Mouse (Mus musculus) ES-E14 (cell line): ENCODE data around the gene Top1. TPM values are rescaled to one million over a fixed set of nuclear protein-coding genes. Genes with fewer than 3 reads are reported as not detected.

Experiments
- DNase-seq: peaks from one replicate; pipeline ENCODE4 v3.0.0-alpha.2; 2013; ENCODE audit warnings: low read depth, low spot score
- H3K27ac ChIP-seq: 2 replicates; pipeline ENCODE4 v1.5.1; 2012; ENCODE audit warnings: low read depth, mild to moderate bottlenecking, low read length, moderate library complexity, mixed read lengths; ENCODE audit not compliant: poor library complexity, insufficient read depth, severe bottlenecking
- H3K36me3 ChIP-seq: 2 replicates; pipeline ENCODE4 v1.6.1; 2012; ENCODE audit warnings: mild to moderate bottlenecking, low read length, moderate library complexity, mixed read lengths; ENCODE audit not compliant: control insufficient read depth, poor library complexity, insufficient read depth, severe bottlenecking
- H3K4me1 ChIP-seq, 2 experiments: fragments of 150-350 bp in 1 of 2; sonication (generic) in 1 of 2; 2 replicates each; pipeline ENCODE4 v1.6.1; 2012; ENCODE audit warnings: low read length in 2 of 2, mild to moderate bottlenecking in 1 of 2, mixed read lengths in 1 of 2; ENCODE audit not compliant: control insufficient read depth in 2 of 2, insufficient read depth in 2 of 2, poor library complexity in 1 of 2
- H3K4me3 ChIP-seq, 2 experiments: fragments of 150-350 bp in 1 of 2; sonication (generic) in 1 of 2; 2 replicates each; pipeline ENCODE4 v1.5.1; 2012; ENCODE audit warnings: low read length in 2 of 2, low read depth in 1 of 2, mild to moderate bottlenecking in 1 of 2, mixed read lengths in 1 of 2; ENCODE audit not compliant: insufficient read depth in 1 of 2, poor library complexity in 1 of 2, severe bottlenecking in 1 of 2
- H3K9ac ChIP-seq: 2 replicates; pipeline ENCODE4 v1.6.1; 2012; ENCODE audit warnings: low read depth, mild to moderate bottlenecking, low read length, mixed read lengths; ENCODE audit not compliant: poor library complexity, insufficient read depth, severe bottlenecking
- H3K9me3 ChIP-seq: fragments of 150-350 bp; sonication (generic); 2 replicates; pipeline ENCODE4 v1.6.1; 2012; ENCODE audit warnings: low read depth, mild to moderate bottlenecking, low read length; ENCODE audit not compliant: control insufficient read depth, insufficient read depth
- CHD2 ChIP-seq: IDR thresholded peaks from 2 replicates; pipeline ENCODE4 v1.6.1; 2014; ENCODE audit warnings: mild to moderate bottlenecking, low read depth, low read length, inconsistent platforms
- HCFC1 ChIP-seq: IDR thresholded peaks from 2 replicates; pipeline ENCODE4 v1.6.1; 2012; ENCODE audit warnings: low read length, inconsistent platforms, borderline replicate concordance; ENCODE audit not compliant: insufficient read depth
- MAFK ChIP-seq: IDR thresholded peaks from 2 replicates; pipeline ENCODE4 v1.6.1; 2014; ENCODE audit warnings: mild to moderate bottlenecking, low read depth, low read length, inconsistent platforms; ENCODE audit not compliant: insufficient read depth
- ZC3H11A ChIP-seq: IDR thresholded peaks from 2 replicates; pipeline ENCODE4 v1.6.1; 2012; ENCODE audit warnings: low read depth, mild to moderate bottlenecking, inconsistent platforms, low read length, borderline replicate concordance
- ZNF384 ChIP-seq: IDR thresholded peaks from 2 replicates; pipeline ENCODE4 v1.6.1; 2012; ENCODE audit warnings: low read depth, low read length, inconsistent platforms
- in situ Hi-C, 2 experiments: fragments of 600-800 bp; cut with MboI; formaldehyde crosslinking; loops; one replicate each; pipeline ENCODE4 v1.15.1; 2025; ENCODE audit warnings: low sequenced_read_pairs in 2 of 2, inconsistent platforms in 1 of 2; ENCODE audit not compliant: unreplicated experiment in 2 of 2
- total RNA-seq: library from RNA; depleted of rRNA; stranded (reverse); fragments of 300-350 nt; gene quantifications from 2 replicates; pipeline ENCODE4 v1.2.3, GENCODE M21; 2012

Gene Top1
- total RNA-seq, 1 experiment, result 52.7 TPM

DNA sequence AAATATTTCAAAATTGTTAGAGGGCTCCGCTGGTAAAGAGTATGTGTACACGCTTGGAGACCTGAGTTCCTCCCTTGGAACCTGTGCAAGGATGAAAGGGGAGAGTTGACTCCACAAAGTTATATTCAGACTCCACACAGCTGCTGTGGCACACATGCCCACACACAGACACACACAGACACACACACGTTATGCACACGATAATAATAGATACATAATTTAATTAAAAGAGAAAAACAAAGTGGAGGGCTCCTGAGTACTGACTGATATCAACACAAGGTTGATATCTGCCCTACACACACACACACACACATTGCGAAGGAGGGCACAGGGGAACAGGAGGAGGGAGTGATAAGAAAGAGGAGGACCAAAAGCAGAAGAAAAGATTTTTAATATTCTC is 26.4 kb upstream of the Top1 start:
- Histone ChIP-seq H3K4me3 (no peak overlapping the region), H3K36me3 (no peaks in the 10 kb centered on the region), H3K27ac (no peak overlapping the region), H3K9ac (no peak overlapping the region), H3K9me3 (no peaks in the 10 kb centered on the region), H3K4me1 (no peaks in the 10 kb centered on the region)
- in situ Hi-C loops, result no loop called here
- no peak for DNase-seq
- TF ChIP-seq ZC3H11A (no peak), ZNF384 (no peak), MAFK (no peak), HCFC1 (no peak), CHD2 (no peak)

GRCm38 (mm10) chr2:160619831-160620230 is 25.9 kb upstream of the Top1 start:
- no peaks in the 10 kb centered on the region for H3K4me1 ChIP-seq
- no peak for DNase-seq
- H3K27ac ChIP-seq, result no peak overlapping the region
- H3K36me3 ChIP-seq, result no peaks in the 10 kb centered on the region
- no peak overlapping the region for H3K4me3 ChIP-seq
- TF ChIP-seq ZC3H11A (no peak), CHD2 (no peak), ZNF384 (no peak), HCFC1 (no peak), MAFK (no peak)
- in situ Hi-C loops, result no loop called here
- H3K9ac ChIP-seq, result no peak overlapping the region
- no peaks in the 10 kb centered on the region for H3K9me3 ChIP-seq

DNA sequence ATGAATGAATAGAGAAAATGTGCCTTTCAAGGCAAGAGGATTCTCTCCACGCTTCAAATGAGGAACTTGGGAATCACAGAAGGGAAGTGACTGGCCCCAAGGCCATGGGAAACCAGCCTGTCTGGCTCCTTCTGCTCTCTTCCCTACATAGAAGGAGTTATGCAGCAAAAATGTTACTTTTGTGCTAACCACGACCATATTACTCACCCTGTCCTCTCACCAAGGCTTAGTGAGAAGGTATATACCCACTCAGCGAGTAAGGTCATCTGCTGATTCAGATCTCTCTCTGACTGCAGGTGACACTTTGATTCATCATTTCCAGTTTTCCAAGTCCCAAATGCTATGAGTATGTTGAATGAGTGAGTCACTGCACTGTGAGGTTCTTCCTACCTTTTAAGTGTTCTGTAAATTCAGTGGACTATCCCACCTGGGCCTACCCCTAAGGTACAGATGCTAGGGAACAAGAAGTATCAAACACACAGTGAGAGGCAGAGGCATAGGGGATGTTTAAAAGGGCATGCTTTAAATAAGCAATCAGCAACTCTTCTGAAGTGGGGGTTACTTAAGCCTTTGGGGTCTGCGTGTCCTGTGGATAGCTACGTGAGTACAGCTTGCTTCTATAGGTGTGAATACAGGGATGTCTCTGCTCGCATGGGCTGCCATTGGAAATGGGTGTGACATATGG is 25.3 kb upstream of the Top1 start:
- Histone ChIP-seq H3K9ac (no peak overlapping the region), H3K4me3 (no peak overlapping the region), H3K36me3 (no peaks in the 10 kb centered on the region), H3K27ac (no peak overlapping the region), H3K9me3 (no peaks in the 10 kb centered on the region), H3K4me1 (no peaks in the 10 kb centered on the region)
- no peak for DNase-seq
- TF ChIP-seq CHD2, result no peak
- TF ChIP-seq ZNF384, result no peak
- TF ChIP-seq HCFC1, result no peak
- TF ChIP-seq ZC3H11A, result no peak
- no peak for TF ChIP-seq MAFK
- in situ Hi-C loops, result no loop called here

- H3K9ac ChIP-seq, result no peak overlapping the region
- no peak for TF ChIP-seq MAFK
- DNase-seq, result no peak
- in situ Hi-C loops, result no loop called here
- no peaks in the 10 kb centered on the region for H3K4me1 ChIP-seq
- no peak overlapping the region for H3K4me3 ChIP-seq
- peak overlapping the region; percentile 19; the same call in 1 of the 2 replicates for H3K27ac ChIP-seq
- H3K9me3 ChIP-seq, result no peaks in the 10 kb centered on the region
- no peaks in the 10 kb centered on the region for H3K36me3 ChIP-seq
Measured at GRCm38 (mm10) chr2:160621001-160621448, 24.7 kb upstream of the Top1 start.
